Mouse (Mus musculus) effector memory CD4-positive, alpha-beta T cell, adult 7 months (primary cell): ENCODE data around the gene Adnp. TPM values are rescaled to one million over a fixed set of nuclear protein-coding genes. Genes with fewer than 3 reads are reported as not detected.

Experiments
- polyA plus RNA-seq: library from polyadenylated mRNA; unstranded; fragments of 100-300 nt; shearing (Covaris generic); gene quantifications from one replicate; pipeline ENCODE4 v1.2.1, GENCODE M21; 2017

Adnp gene
- polyA plus RNA-seq = 12.1 TPM

DNA sequence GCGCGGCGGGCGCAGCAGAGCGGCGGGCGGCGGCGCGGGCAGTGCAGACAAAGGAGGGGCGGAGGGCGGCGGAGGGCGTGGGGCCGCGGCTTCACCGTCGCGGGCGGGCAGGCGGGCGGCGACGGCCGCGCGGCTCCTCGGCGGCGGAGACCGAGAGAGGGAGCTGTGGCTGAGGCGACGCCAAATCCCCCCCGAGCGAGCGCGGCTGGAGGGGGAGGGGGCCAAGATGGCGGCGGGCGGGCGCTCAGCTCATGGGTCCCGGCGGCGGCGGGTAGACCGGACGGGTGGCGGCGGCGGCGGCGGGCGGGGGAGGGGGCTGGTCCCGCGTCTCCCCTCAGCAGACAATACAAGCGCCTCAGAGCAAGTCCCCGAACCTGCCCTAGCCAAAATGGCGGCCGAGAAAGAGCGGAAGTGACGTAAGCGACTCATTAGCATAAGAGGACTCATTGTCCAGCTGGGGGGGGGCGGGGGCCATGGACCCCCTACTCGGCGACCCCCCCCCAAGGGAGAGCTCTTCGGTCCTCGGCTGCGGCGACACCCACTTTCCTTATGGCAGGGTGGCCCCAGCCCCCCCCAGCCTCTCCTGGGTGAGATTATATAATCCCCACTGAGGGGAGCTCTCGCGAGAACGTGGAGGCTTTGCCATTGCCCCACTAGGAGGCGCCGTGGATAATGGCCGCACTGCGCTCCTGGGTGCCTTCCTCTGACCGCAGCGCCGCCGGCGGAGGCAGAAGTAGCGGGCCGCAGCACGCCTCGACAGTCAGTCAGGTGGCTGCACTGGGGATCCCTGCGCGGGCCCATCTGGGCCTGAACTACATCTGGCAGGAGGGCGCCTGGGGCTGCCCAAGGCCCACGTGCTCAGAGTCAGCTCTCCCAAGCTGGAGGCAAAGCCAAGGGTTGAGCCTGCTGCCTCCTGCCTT, at the start of gene Adnp:
Adnp (minus strand) TSS at position 388 of the 920 bp plus-strand sequence.

DNA sequence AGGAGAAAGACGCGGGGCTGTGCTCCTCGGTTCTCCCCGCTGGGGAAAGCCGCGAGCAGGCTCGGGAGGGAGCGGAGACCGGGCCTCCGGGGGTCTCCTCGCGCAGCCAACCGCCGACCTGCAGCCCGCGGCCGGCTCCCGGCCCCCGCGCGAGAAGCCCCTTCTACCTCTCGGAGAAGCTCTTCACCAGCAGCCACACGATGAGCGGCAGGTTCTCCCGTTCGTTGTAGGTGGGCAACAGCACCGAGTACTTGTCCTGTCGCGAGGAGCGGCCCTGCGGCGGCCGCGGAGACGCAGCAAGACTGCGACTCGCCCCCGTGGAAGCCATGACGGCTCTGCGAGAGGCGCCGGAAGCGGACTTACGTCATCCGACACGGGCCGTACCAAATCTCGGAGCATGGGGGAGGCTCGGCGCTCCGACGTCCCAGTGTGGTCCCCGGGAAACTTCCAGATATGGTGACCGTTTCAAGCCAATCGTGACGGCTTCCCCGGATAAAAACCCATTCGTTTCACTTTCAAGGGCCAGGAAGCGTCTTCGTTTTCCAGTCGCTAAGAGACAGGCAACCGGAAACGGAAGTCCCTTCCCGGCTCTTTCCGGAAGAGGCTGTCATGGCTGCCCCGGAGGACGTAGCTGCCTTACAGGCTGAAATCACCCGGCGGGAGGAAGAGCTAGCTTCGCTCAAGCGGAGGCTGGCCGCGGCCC, 23.3 kb upstream of the Adnp start, which contains the start of the genes Gm20716, Dpm1 and Mocs3:
Gm20716 (minus strand) TSS at position 339 of the 703 bp plus-strand sequence.
Dpm1 (minus strand) TSS at position 566 of the 703 bp plus-strand sequence.
Mocs3 (plus strand) TSS at position 597 of the 703 bp plus-strand sequence.

Other genes with a start within 250 kb of the Adnp start
- gene Ripor3, start 196.5 kb downstream of the Adnp start, polyA plus RNA-seq = 1.4 TPM
- gene Pard6b, start 126.1 kb downstream of the Adnp start, polyA plus RNA-seq = 2.0 TPM
- 18.9 TPM for gene Gm20716, start 23.3 kb upstream of the Adnp start, polyA plus RNA-seq
- 104 TPM for gene Dpm1, start 23.5 kb upstream of the Adnp start, polyA plus RNA-seq
- gene Mocs3, start 23.5 kb upstream of the Adnp start, polyA plus RNA-seq = 8.2 TPM
- not detected for gene Kcng1, start 74.6 kb upstream of the Adnp start, polyA plus RNA-seq